Mouse (Mus musculus) MEL (cell line): ENCODE data around the gene Fnip2. TPM values are rescaled to one million over a fixed set of nuclear protein-coding genes. Genes with fewer than 3 reads are reported as not detected.

Source experiments
- DNase-seq: peaks from one replicate; pipeline ENCODE4 v3.0.0; 2011; ENCODE audit warnings: low read depth, low spot score
- H3K27ac ChIP-seq: 2 replicates; pipeline ENCODE4 v1.5.1; 2012; ENCODE audit warnings: low read depth, mild to moderate bottlenecking, control low read depth, low read length, moderate library complexity; ENCODE audit not compliant: control insufficient read depth
- H3K27me3 ChIP-seq, 2 experiments: fragments of 150-350 bp in 1 of 2; sonication (generic) in 1 of 2; 2 replicates each; pipeline ENCODE4 v1.6.1; 2012; ENCODE audit warnings: low read length in 2 of 2, mild to moderate bottlenecking in 2 of 2, improper control_type of control experiment in 1 of 2, moderate library complexity in 1 of 2; ENCODE audit not compliant: insufficient read depth in 2 of 2, control insufficient read depth in 1 of 2
- H3K36me3 ChIP-seq, 2 experiments: 2 replicates each; pipeline ENCODE4 v1.6.1; 2012 to 2014; ENCODE audit warnings: low read length in 2 of 2, improper control_type of control experiment in 1 of 2, inconsistent platforms in 1 of 2, mild to moderate bottlenecking in 1 of 2; ENCODE audit not compliant: insufficient read depth in 2 of 2, control insufficient read depth in 1 of 2
- H3K4me1 ChIP-seq, 2 experiments: fragments of 150-350 bp in 1 of 2; sonication (generic) in 1 of 2; 2 replicates each; pipeline ENCODE4 v1.6.1; 2012; ENCODE audit warnings: low read length in 2 of 2, improper control_type of control experiment in 1 of 2, mild to moderate bottlenecking in 1 of 2; ENCODE audit not compliant: insufficient read depth in 2 of 2, control insufficient read depth in 1 of 2
- H3K4me3 ChIP-seq, 2 experiments: fragments of 150-350 bp in 1 of 2; sonication (generic) in 1 of 2; 2 replicates each; pipeline ENCODE4 v1.5.1; 2012; ENCODE audit warnings: low read depth in 2 of 2, low read length in 2 of 2, mild to moderate bottlenecking in 2 of 2, moderate library complexity in 2 of 2, control low read depth in 1 of 2, improper control_type of control experiment in 1 of 2; ENCODE audit not compliant: control insufficient read depth in 1 of 2, insufficient read depth in 1 of 2
- H3K79me2 ChIP-seq: 2 replicates; pipeline ENCODE4 v1.6.1; 2012; ENCODE audit warnings: mild to moderate bottlenecking, low read length, moderate library complexity; ENCODE audit not compliant: control insufficient read depth, poor library complexity, insufficient read depth
- H3K9ac ChIP-seq: 2 replicates; pipeline ENCODE4 v1.6.1; 2012; ENCODE audit warnings: low read depth, mild to moderate bottlenecking, control low read depth, low read length, moderate library complexity; ENCODE audit not compliant: control insufficient read depth, poor library complexity, severe bottlenecking
- H3K9me3 ChIP-seq: fragments of 150-350 bp; sonication (generic); replicated peaks from 2 replicates; pipeline ENCODE4 v1.6.1; 2012; ENCODE audit warnings: mild to moderate bottlenecking, low read length, improper control_type of control experiment, moderate library complexity; ENCODE audit not compliant: insufficient read depth
- CHD1 ChIP-seq: IDR thresholded peaks from 2 replicates; pipeline ENCODE4 v1.6.1; 2012; ENCODE audit warnings: low read depth, mild to moderate bottlenecking, inconsistent platforms, low read length, improper control_type of control experiment
- CHD2 ChIP-seq: IDR thresholded peaks from 2 replicates; pipeline ENCODE4 v1.6.1; 2011; ENCODE audit warnings: low read length, improper control_type of control experiment
- E2F4 ChIP-seq: IDR thresholded peaks from 2 replicates; pipeline ENCODE4 v1.6.1; 2011; ENCODE audit warnings: low read depth, low read length, improper control_type of control experiment, borderline replicate concordance
- ELF1 ChIP-seq: IDR thresholded peaks from 2 replicates; pipeline ENCODE4 v1.6.1; 2014; ENCODE audit warnings: low read depth, mild to moderate bottlenecking, inconsistent platforms, low read length, improper control_type of control experiment, moderate library complexity
- EP300 ChIP-seq, 2 experiments: IDR thresholded peaks; 2 replicates each; pipeline ENCODE4 v1.6.1; 2011; ENCODE audit warnings: improper control_type of control experiment in 2 of 2, low read length in 2 of 2, low read depth in 1 of 2, mild to moderate bottlenecking in 1 of 2
- GABPA ChIP-seq: IDR thresholded peaks from 2 replicates; pipeline ENCODE4 v1.6.1; 2012; ENCODE audit warnings: low read depth, mild to moderate bottlenecking, inconsistent platforms, low read length, improper control_type of control experiment, moderate library complexity
- GATA1 ChIP-seq: IDR thresholded peaks from 2 replicates; pipeline ENCODE4 v1.6.1; 2011; ENCODE audit warnings: low read depth, low read length, improper control_type of control experiment
- JUND ChIP-seq: IDR thresholded peaks from 2 replicates; pipeline ENCODE4 v1.6.1; 2011; ENCODE audit warnings: low read depth, mild to moderate bottlenecking, improper control_type of control experiment, low read length
- KAT2A ChIP-seq: conservative IDR thresholded peaks from 2 replicates; pipeline ENCODE4 v1.6.1; 2012; ENCODE audit warnings: low read depth, low read length, improper control_type of control experiment, inconsistent platforms
- MEF2A ChIP-seq: IDR thresholded peaks from 2 replicates; pipeline ENCODE4 v1.6.1; 2014; ENCODE audit warnings: low read depth, mild to moderate bottlenecking, inconsistent platforms, low read length, improper control_type of control experiment; ENCODE audit not compliant: poor library complexity, insufficient replicate concordance, severe bottlenecking; ENCODE audit errors: extremely low read depth
- NELFE ChIP-seq: IDR thresholded peaks from 2 replicates; pipeline ENCODE4 v1.6.1; 2011; ENCODE audit warnings: low read depth, low read length, improper control_type of control experiment
- NRF1 ChIP-seq: IDR thresholded peaks from 2 replicates; pipeline ENCODE4 v1.6.1; 2014; ENCODE audit warnings: low read depth, mild to moderate bottlenecking, inconsistent platforms, low read length, improper control_type of control experiment, moderate library complexity; ENCODE audit not compliant: poor library complexity, insufficient read depth, severe bottlenecking
- POLR2AphosphoS2 ChIP-seq: IDR thresholded peaks from 2 replicates; pipeline ENCODE4 v1.6.1; 2011; ENCODE audit warnings: low read length, improper control_type of control experiment
- RAD21 ChIP-seq: IDR thresholded peaks from 2 replicates; pipeline ENCODE4 v1.6.1; 2011; ENCODE audit warnings: mild to moderate bottlenecking, low read depth, low read length, improper control_type of control experiment
- RCOR1 ChIP-seq: IDR thresholded peaks from 2 replicates; pipeline ENCODE4 v1.6.1; 2012; ENCODE audit warnings: low read depth, mild to moderate bottlenecking, inconsistent platforms, low read length, improper control_type of control experiment
- TBP ChIP-seq: IDR thresholded peaks from 2 replicates; pipeline ENCODE4 v1.8.0; 2011; ENCODE audit warnings: low read depth, low read length, improper control_type of control experiment
- UBTF ChIP-seq: IDR thresholded peaks from 2 replicates; pipeline ENCODE4 v1.6.1; 2012; ENCODE audit warnings: low read depth, mild to moderate bottlenecking, inconsistent platforms, low read length, improper control_type of control experiment, moderate library complexity, borderline replicate concordance; ENCODE audit not compliant: insufficient read depth
- USF1 ChIP-seq: IDR thresholded peaks from 2 replicates; pipeline ENCODE4 v1.6.1; 2014; ENCODE audit warnings: low read depth, mild to moderate bottlenecking, inconsistent platforms, low read length, improper control_type of control experiment, moderate library complexity
- ZC3H11A ChIP-seq: IDR thresholded peaks from 2 replicates; pipeline ENCODE4 v1.6.1; 2012; ENCODE audit warnings: low read depth, mild to moderate bottlenecking, inconsistent platforms, low read length, improper control_type of control experiment
- ZNF384 ChIP-seq: IDR thresholded peaks from 2 replicates; pipeline ENCODE4 v1.6.1; 2012; ENCODE audit warnings: low read depth, mild to moderate bottlenecking, inconsistent platforms, low read length, improper control_type of control experiment
- polyA plus RNA-seq, 2 experiments: library from polyadenylated mRNA; stranded (reverse) in 1 of 2; unstranded in 1 of 2; fragments of >175 nt in 1 of 2; fragments of >200 nt in 1 of 2; gene quantifications; 2 replicates each; pipeline versions ENCODE4 v1.2.1 to v1.2.4; 2012; ENCODE audit warnings: low replicate concordance in 2 of 2, low read depth in 1 of 2; ENCODE audit not compliant: insufficient read length in 2 of 2, insufficient read depth in 1 of 2, missing spikeins in 1 of 2
- total RNA-seq: library from RNA; depleted of rRNA; stranded (reverse); fragments of 300-350 nt; gene quantifications from 2 replicates; pipeline ENCODE4 v1.2.3, GENCODE M21; 2012

The Fnip2 gene
- total and polyA plus RNA-seq, 3 experiments: 10.4 to 65.8 (median 11.0) TPM

GRCm38 (mm10) chr3:79484286-79485063 is 83.1 kb downstream of the Fnip2 start (continued):
- TF ChIP-seq E2F4 (no peak), UBTF (no peak), USF1 (no peak), NELFE (no peak)

- TF ChIP-seq UBTF (no peak), TBP (no peak), EP300 (IDR thresholded peaks at IDR 0.05; ENCODE audit: low read depth in 1 of 2, low read length in 2 of 2) (no peak), MEF2A (no peak), POLR2AphosphoS2 (no peak), CHD1 (no peak), ZNF384 (no peak), CHD2 (no peak), ELF1 (no peak), RCOR1 (no peak), NRF1 (no peak), GATA1 (no peak), GABPA (no peak), KAT2A (no peak), JUND (no peak), RAD21 (no peak), ZC3H11A (no peak)
- no peak for DNase-seq
- Histone ChIP-seq H3K27ac (peak overlapping the region; percentile 45), H3K4me3 (no peak overlapping the region), H3K4me1 (peaks cover 15 to 16% of the 10 kb centered on the region in 2 experiments), H3K36me3 (peaks cover 3 to 16% of the 10 kb centered on the region in 2 experiments), H3K9me3 (no peaks in the 10 kb centered on the region), H3K27me3 (no peaks in the 10 kb centered on the region), H3K79me2 (no peaks in the 10 kb centered on the region), H3K9ac (no peak overlapping the region)
Observed at GRCm38 (mm10) chr3:79478880-79479279, 88.7 kb downstream of the Fnip2 start.
